In genomic region chr11:86920111-86921080, GRCm38 (mm10) we compare ENCODE assay signal across 8 mouse cellular contexts.
DNase-seq lines count a peak whose midpoint lies in the region; ATAC-seq and TF ChIP-seq lines count a peak whose summit lies in the region.

No protein-coding gene starts in this region.

- no peak for DNase-seq in forebrain, postnatal 0 days
- DNase-seq in adrenal gland, postnatal 4 days (ENCODE audit: low spot score in 2 of 2), result peak; percentile 7 to 37
- peak; percentile 86 for DNase-seq in gastrocnemius, adult 18-20 months (ENCODE audit: low spot score)
- peak; percentile 18 for DNase-seq in hindbrain, embryonic 11.5 days (ENCODE audit: low spot score)
- DNase-seq in liver, embryonic 13.5 days, result peak; percentile 17
- peak; percentile 27 for DNase-seq in retina, embryonic 14.5 days (ENCODE audit: low spot score)
- DNase-seq in forebrain, embryonic 14.5 days (ENCODE audit: low spot score), result no peak

- no peak overlapping the region for H3K4me3 ChIP-seq in forebrain, postnatal 0 days (ENCODE audit: low read depth, low read length)
- H3K4me3 ChIP-seq in forebrain, embryonic 15.5 days, result no peak overlapping the region
- H3K4me3 ChIP-seq in hindbrain, embryonic 11.5 days (ENCODE audit: low read depth, low read length), result no peak overlapping the region
- H3K4me3 ChIP-seq in liver, embryonic 13.5 days (replicated peaks), result no peak overlapping the region
- H3K4me3 ChIP-seq in forebrain, embryonic 14.5 days (ENCODE audit: low read depth, low read length), result no peak overlapping the region

- peak; percentile 34; the same call in 1 of the 2 replicates for ATAC-seq in forebrain, postnatal 0 days
- no peak for ATAC-seq in forebrain, embryonic 15.5 days (replicated peaks)
- ATAC-seq in hindbrain, embryonic 11.5 days (ENCODE audit: low FRiP score), result no peak
- ATAC-seq in liver, embryonic 13.5 days (ENCODE audit: low read depth), result peak; percentile 35; the same call in 1 of the 2 replicates
- ATAC-seq in forebrain, embryonic 14.5 days, result no peak

- 62% methylated on average over 20 of the region's 20 CpGs for WGBS in forebrain, postnatal 0 days
- WGBS in forebrain, embryonic 15.5 days, result 67% methylated on average over 20 of the region's 20 CpGs
- 70% methylated on average over 20 of the region's 20 CpGs for WGBS in hindbrain, embryonic 11.5 days
- 57% methylated on average over 20 of the region's 20 CpGs for whole genome bisulfite sequencing in liver, embryonic 13.5 days (ENCODE audit: insufficient replicate concordance)
- 70% methylated on average over 20 of the region's 20 CpGs for WGBS in forebrain, embryonic 14.5 days

- H3K27me3 ChIP-seq in forebrain, postnatal 0 days (ENCODE audit: insufficient read depth, low read length), result no peaks in the 10 kb centered on the region
- no peaks in the 10 kb centered on the region for H3K27me3 ChIP-seq in forebrain, embryonic 15.5 days
- H3K27me3 ChIP-seq in hindbrain, embryonic 11.5 days (ENCODE audit: control insufficient read depth, insufficient read depth, low read length), result no peaks in the 10 kb centered on the region
- H3K27me3 ChIP-seq in liver, embryonic 13.5 days, result no peaks in the 10 kb centered on the region
- no peaks in the 10 kb centered on the region for H3K27me3 ChIP-seq in forebrain, embryonic 14.5 days (replicated peaks; ENCODE audit: control insufficient read depth, insufficient read depth, low read length)

- no peaks in the 10 kb centered on the region for H3K4me1 ChIP-seq in forebrain, postnatal 0 days (ENCODE audit: insufficient read depth)
- no peaks in the 10 kb centered on the region for H3K4me1 ChIP-seq in forebrain, embryonic 15.5 days
- no peaks in the 10 kb centered on the region for H3K4me1 ChIP-seq in hindbrain, embryonic 11.5 days (replicated peaks; ENCODE audit: control insufficient read depth, insufficient read depth, low read length)
- peaks cover 22% of the 10 kb centered on the region for H3K4me1 ChIP-seq in liver, embryonic 13.5 days (replicated peaks)
- H3K4me1 ChIP-seq in forebrain, embryonic 14.5 days (ENCODE audit: control insufficient read depth, insufficient read depth, low read length), result no peaks in the 10 kb centered on the region

- no peaks in the 10 kb centered on the region for H3K36me3 ChIP-seq in forebrain, postnatal 0 days (ENCODE audit: insufficient read depth)
- H3K36me3 ChIP-seq in forebrain, embryonic 15.5 days, result no peaks in the 10 kb centered on the region
- H3K36me3 ChIP-seq in hindbrain, embryonic 11.5 days (ENCODE audit: control insufficient read depth, insufficient read depth, low read length), result no peaks in the 10 kb centered on the region
- no peaks in the 10 kb centered on the region for H3K36me3 ChIP-seq in liver, embryonic 13.5 days
- no peaks in the 10 kb centered on the region for H3K36me3 ChIP-seq in forebrain, embryonic 14.5 days (ENCODE audit: control insufficient read depth, insufficient read depth, low read length)

- no peak overlapping the region for H3K9ac ChIP-seq in forebrain, postnatal 0 days
- no peak overlapping the region for H3K9ac ChIP-seq in forebrain, embryonic 15.5 days (replicated peaks)
- no peak overlapping the region for H3K9ac ChIP-seq in hindbrain, embryonic 11.5 days (ENCODE audit: low read depth, low read length)
- H3K9ac ChIP-seq in liver, embryonic 13.5 days, result no peak overlapping the region
- H3K9ac ChIP-seq in forebrain, embryonic 14.5 days (ENCODE audit: low read length), result no peak overlapping the region

- no peak overlapping the region for H3K27ac ChIP-seq in forebrain, postnatal 0 days (ENCODE audit: low read depth, low read length)
- no peak overlapping the region for H3K27ac ChIP-seq in forebrain, embryonic 15.5 days (replicated peaks)
- 0 out of 2 replicates have a peak overlapping the region, but pooled peaks have one; percentile 1 for H3K27ac ChIP-seq in hindbrain, embryonic 11.5 days (ENCODE audit: low read depth, low read length)
- no peak overlapping the region for H3K27ac ChIP-seq in liver, embryonic 13.5 days
- no peak overlapping the region for H3K27ac ChIP-seq in forebrain, embryonic 14.5 days (ENCODE audit: low read depth, low read length)

- no peak overlapping the region for H3K4me2 ChIP-seq in forebrain, postnatal 0 days (ENCODE audit: low read depth)
- H3K4me2 ChIP-seq in forebrain, embryonic 15.5 days (replicated peaks), result no peak overlapping the region
- H3K4me2 ChIP-seq in hindbrain, embryonic 11.5 days (replicated peaks; ENCODE audit: low read depth, low read length), result no peak overlapping the region
- no peak overlapping the region for H3K4me2 ChIP-seq in liver, embryonic 13.5 days
- H3K4me2 ChIP-seq in forebrain, embryonic 14.5 days (ENCODE audit: low read length), result no peak overlapping the region

- TF ChIP-seq CTCF in forebrain, postnatal 0 days (IDR thresholded peaks at IDR 0.05; ENCODE audit: low read depth), result no peak

- H3K9me3 ChIP-seq in forebrain, postnatal 0 days (ENCODE audit: low read length), result no peaks in the 10 kb centered on the region
- H3K9me3 ChIP-seq in forebrain, embryonic 15.5 days, result no peaks in the 10 kb centered on the region
- no peaks in the 10 kb centered on the region for H3K9me3 ChIP-seq in hindbrain, embryonic 11.5 days (ENCODE audit: control insufficient read depth, low read length)
- H3K9me3 ChIP-seq in liver, embryonic 13.5 days (replicated peaks), result no peaks in the 10 kb centered on the region
- no peaks in the 10 kb centered on the region for H3K9me3 ChIP-seq in forebrain, embryonic 14.5 days (replicated peaks; ENCODE audit: control insufficient read depth, low read length)

Comparison
In these comparisons a context has a peak if more than half of its experiments do, and no peak if none do; other contexts are left out.
1. ATAC-seq: peak in forebrain, postnatal 0 days (single experiment) and liver, embryonic 13.5 days (single experiment); none in forebrain, embryonic 15.5 days (single experiment), hindbrain, embryonic 11.5 days (single experiment) and forebrain, embryonic 14.5 days (single experiment).
2. DNase-seq: peak in adrenal gland, postnatal 4 days (2 of 2), gastrocnemius, adult 18-20 months (single experiment), hindbrain, embryonic 11.5 days (single experiment), liver, embryonic 13.5 days (single experiment) and retina, embryonic 14.5 days (single experiment); none in forebrain, postnatal 0 days (single experiment) and forebrain, embryonic 14.5 days (single experiment).